8 mouse cellular contexts compared by ENCODE assay signal in the genomic region with DNA sequence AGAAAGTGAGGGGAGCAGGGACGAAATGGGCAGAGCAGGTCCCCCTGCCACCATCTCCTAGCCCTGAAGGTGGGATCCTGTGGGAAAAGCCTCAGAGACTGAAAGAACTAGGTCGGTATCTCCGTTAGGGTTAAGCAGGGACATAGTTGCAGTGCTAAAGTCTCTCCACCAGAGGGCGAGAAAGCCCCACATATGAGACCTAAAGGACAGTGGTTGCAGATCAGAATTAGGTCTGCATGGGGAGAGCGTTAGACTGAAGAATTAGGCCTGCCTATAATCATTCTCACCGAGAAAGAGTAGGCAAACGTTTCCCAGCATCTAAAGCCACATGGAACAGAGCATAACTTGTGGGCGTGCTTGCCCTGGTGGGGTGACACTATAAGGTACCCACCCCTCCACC.
DNase-seq lines count a peak whose midpoint lies in the region; ATAC-seq and TF ChIP-seq lines count a peak whose summit lies in the region.

No protein-coding gene starts in this region.

- no peak for TF ChIP-seq POLR2A in MEL (IDR thresholded peaks at IDR 0.05; ENCODE audit: control insufficient read depth in 1 of 2, insufficient read depth in 1 of 2, low read depth in 1 of 2, low read length in 2 of 2, poor library complexity in 1 of 2)

- peak overlapping the region; percentile 56 for H3K9ac ChIP-seq in MEL (ENCODE audit: control insufficient read depth, low read depth, low read length, poor library complexity, severe bottlenecking)
- H3K9ac ChIP-seq in forebrain, embryonic 13.5 days, result no peak overlapping the region
- H3K9ac ChIP-seq in hindbrain, embryonic 12.5 days, result no peak overlapping the region
- H3K9ac ChIP-seq in lung, embryonic 16.5 days (ENCODE audit: low read length), result no peak overlapping the region

- H3K9me3 ChIP-seq in MEL (replicated peaks; ENCODE audit: insufficient read depth, low read length), result no peaks in the 10 kb centered on the region
- no peaks in the 10 kb centered on the region for H3K9me3 ChIP-seq in forebrain, embryonic 13.5 days (replicated peaks)
- H3K9me3 ChIP-seq in hindbrain, embryonic 12.5 days (replicated peaks), result no peaks in the 10 kb centered on the region
- no peaks in the 10 kb centered on the region for H3K9me3 ChIP-seq in lung, embryonic 16.5 days (ENCODE audit: control insufficient read depth, low read length)

- H3K4me3 ChIP-seq in MEL (ENCODE audit: control insufficient read depth in 1 of 2, insufficient read depth in 1 of 2, low read depth in 2 of 2, low read length in 2 of 2), result peak overlapping the region; percentile 32 to 61
- H3K4me3 ChIP-seq in forebrain, embryonic 13.5 days, result no peak overlapping the region
- no peak overlapping the region for H3K4me3 ChIP-seq in hindbrain, embryonic 12.5 days
- H3K4me3 ChIP-seq in lung, embryonic 16.5 days (ENCODE audit: low read length), result no peak overlapping the region

- peaks cover 0 to 6% of the 10 kb centered on the region in 2 experiments; a peak in 2 of 4 replicates for H3K36me3 ChIP-seq in MEL (ENCODE audit: control insufficient read depth in 1 of 2, insufficient read depth in 2 of 2, low read length in 2 of 2)
- H3K36me3 ChIP-seq in forebrain, embryonic 13.5 days (ENCODE audit: poor library complexity, severe bottlenecking), result no peaks in the 10 kb centered on the region
- no peaks in the 10 kb centered on the region for H3K36me3 ChIP-seq in hindbrain, embryonic 12.5 days
- H3K36me3 ChIP-seq in lung, embryonic 16.5 days (ENCODE audit: control insufficient read depth, insufficient read depth, low read length), result no peaks in the 10 kb centered on the region

- 13% methylated on average over 8 of the region's 8 CpGs for WGBS in forebrain, embryonic 13.5 days
- WGBS in hindbrain, embryonic 12.5 days, result 16% methylated on average over 8 of the region's 8 CpGs
- 10% methylated on average over 8 of the region's 8 CpGs for WGBS in lung, embryonic 16.5 days

- H3K4me1 ChIP-seq in MEL (ENCODE audit: control insufficient read depth in 1 of 2, insufficient read depth in 2 of 2, low read length in 2 of 2), result peaks cover 5 to 12% of the 10 kb centered on the region in 2 experiments
- H3K4me1 ChIP-seq in forebrain, embryonic 13.5 days, result no peaks in the 10 kb centered on the region
- peaks cover 4% of the 10 kb centered on the region; the same call in 1 of the 2 replicates for H3K4me1 ChIP-seq in hindbrain, embryonic 12.5 days
- no peaks in the 10 kb centered on the region for H3K4me1 ChIP-seq in lung, embryonic 16.5 days (replicated peaks; ENCODE audit: control insufficient read depth, insufficient read depth, low read length)

- peak; percentile 84 for DNase-seq in MEL (ENCODE audit: low read depth, low spot score)
- peak; percentile 83 for DNase-seq in c-Kit-positive CD71-positive TER-119-positive erythroid progenitor cells, embryonic 14.5 days (ENCODE audit: low spot score)
- DNase-seq in layer of hippocampus, adult 9-10 months (ENCODE audit: low spot score), result peak; percentile 75
- peak; percentile 64 for DNase-seq in retina, adult 2 months (ENCODE audit: low read depth, low spot score)
- DNase-seq in urinary bladder, postnatal 36 days (ENCODE audit: low spot score in 2 of 2), result peak; percentile 32 to 40

- no peaks in the 10 kb centered on the region for H3K79me2 ChIP-seq in MEL (ENCODE audit: control insufficient read depth, insufficient read depth, low read length, poor library complexity)

- TF ChIP-seq EP300 in MEL (IDR thresholded peaks at IDR 0.05; ENCODE audit: low read depth in 1 of 2, low read length in 2 of 2), result no peak

- peak; percentile 73 to 96 (median 91) for TF ChIP-seq CTCF in MEL (IDR thresholded peaks at IDR 0.05 in 2 of 3, conservative IDR thresholded peaks at IDR 0.05 in 1 of 3; ENCODE audit: control insufficient read depth in 1 of 3, insufficient read depth in 1 of 3, low read depth in 2 of 3, low read length in 3 of 3, poor library complexity in 1 of 3, severe bottlenecking in 1 of 3)

- TF ChIP-seq RAD21 in MEL (IDR thresholded peaks at IDR 0.05; ENCODE audit: low read depth, low read length), result peak; percentile 95

- H3K27me3 ChIP-seq in MEL (ENCODE audit: control insufficient read depth in 1 of 2, insufficient read depth in 2 of 2, low read length in 2 of 2), result no peaks in the 10 kb centered on the region
- 0 out of 2 replicates have a peak, but pooled peaks cover 3% of the 10 kb centered on the region for H3K27me3 ChIP-seq in forebrain, embryonic 13.5 days
- H3K27me3 ChIP-seq in hindbrain, embryonic 12.5 days, result 0 out of 2 replicates have a peak, but pooled peaks cover 6% of the 10 kb centered on the region
- H3K27me3 ChIP-seq in lung, embryonic 16.5 days (ENCODE audit: control insufficient read depth, insufficient read depth, low read depth, low read length), result no peaks in the 10 kb centered on the region

- H3K4me2 ChIP-seq in forebrain, embryonic 13.5 days, result no peak overlapping the region
- H3K4me2 ChIP-seq in hindbrain, embryonic 12.5 days (replicated peaks), result no peak overlapping the region
- no peak overlapping the region for H3K4me2 ChIP-seq in lung, embryonic 16.5 days (ENCODE audit: low read depth, low read length)

- no peak overlapping the region for H3K27ac ChIP-seq in MEL (ENCODE audit: control insufficient read depth, low read depth, low read length)
- H3K27ac ChIP-seq in forebrain, embryonic 13.5 days, result no peak overlapping the region
- H3K27ac ChIP-seq in hindbrain, embryonic 12.5 days, result no peak overlapping the region; the same call in 1 of the 2 replicates
- H3K27ac ChIP-seq in lung, embryonic 16.5 days (ENCODE audit: low read length), result no peak overlapping the region

- peak; percentile 72 for ATAC-seq in forebrain, embryonic 13.5 days
- peak; percentile 41 for ATAC-seq in hindbrain, embryonic 12.5 days (ENCODE audit: low FRiP score)
- 0 out of 2 replicates have a peak, but pooled peaks have one; percentile 60 for ATAC-seq in lung, embryonic 16.5 days (ENCODE audit: low read depth)

TF ChIP-seq in MEL, 35 proteins besides CTCF, POLR2A, EP300 and RAD21:
- TF ChIP-seq MYC (IDR thresholded peaks at IDR 0.05; ENCODE audit: low read depth, low read length) (peak; percentile 47; the same call in 1 of the 2 replicates), ZC3H11A (IDR thresholded peaks at IDR 0.05; ENCODE audit: low read depth, low read length) (peak; percentile 85), TCF12 (IDR thresholded peaks at IDR 0.05; ENCODE audit: low read depth, low read length) (0 out of 2 replicates have a peak, but pooled peaks have one; percentile 25), JUND (IDR thresholded peaks at IDR 0.05; ENCODE audit: low read depth, low read length) (no peak), USF2 (IDR thresholded peaks at IDR 0.05; ENCODE audit: borderline replicate concordance in 1 of 2, insufficient read depth in 1 of 2, low read depth in 1 of 2, low read length in 2 of 2) (no peak), SMC3 (IDR thresholded peaks at IDR 0.05; ENCODE audit: low read depth, low read length) (peak; percentile 92), SIN3A (IDR thresholded peaks at IDR 0.05; ENCODE audit: low read length) (peak; percentile 58)

Comparison
In these comparisons a context has a peak if more than half of its experiments do, and no peak if none do; other contexts are left out.
1. H3K4me3 ChIP-seq: peak in MEL (2 of 2); none in forebrain, embryonic 13.5 days (single experiment), hindbrain, embryonic 12.5 days (single experiment) and lung, embryonic 16.5 days (single experiment).
2. Peak in every context shown above with its lines, with median percentiles within 50 percentile points of each other: DNase-seq and ATAC-seq.